Comparison of ENCODE assay signal across 17 mouse cellular contexts in genomic region chr11:118321971-118322370, GRCm38 (mm10). TPM values are rescaled to one million over a fixed set of nuclear protein-coding genes. Genes with fewer than 3 reads are reported as not detected.
A peak's percentile ranks its signal among the peaks of the same experiment; 100 is the strongest.
DNase-seq lines count a peak whose midpoint lies in the region; ATAC-seq lines count a peak whose summit lies in the region.
"Had no signal": no experiment of that assay in that cellular context is flagged by ENCODE, and none has a peak within 500 bp of the region (broad histone marks: within the 10 kb centered on the region; RNA-seq: fewer than 3 reads in every experiment).

No protein-coding gene starts in this region.

- WGBS in midbrain, embryonic 16.5 days: 82% methylated on average over 4 of the region's 4 CpGs

- peak overlapping the region; percentile 47 for H3K27ac ChIP-seq in midbrain, embryonic 16.5 days (ENCODE audit: low read length)
- H3K27ac ChIP-seq: midbrain, embryonic 12.5 days had no signal

- ATAC-seq in midbrain, embryonic 16.5 days: no peak
- ATAC-seq: intestine, postnatal 0 days had no signal

- DNase-seq in kidney, adult 11 months: peak; percentile 31
- DNase-seq in kidney, adult 18-20 months: no peak
- peak; percentile 78 for DNase-seq in fibroblast of lung, adult 2 months (ENCODE audit: low read depth)
- peak; percentile 11 to 13 for DNase-seq in kidney, postnatal 36 days
- DNase-seq in spleen, adult 12 weeks (ENCODE audit: low spot score): no peak
- DNase-seq in layer of hippocampus, adult 18-20 months (ENCODE audit: low spot score in 2 of 2): no peak
- DNase-seq: cerebellum, postnatal 14 days; gastrocnemius, postnatal 14 days; heart, postnatal 36 days had no signal

- H3K9me3 ChIP-seq in midbrain, embryonic 16.5 days (replicated peaks; ENCODE audit: control insufficient read depth, low read length, poor library complexity, severe bottlenecking): no peaks in the 10 kb centered on the region
- H3K9me3 ChIP-seq: midbrain, embryonic 12.5 days had no signal

- no peak overlapping the region for H3K9ac ChIP-seq in midbrain, embryonic 16.5 days (ENCODE audit: low read depth, low read length)
- H3K9ac ChIP-seq: midbrain, embryonic 12.5 days had no signal

- H3K36me3 ChIP-seq in midbrain, embryonic 16.5 days (ENCODE audit: control insufficient read depth, insufficient read depth, low read length): peaks cover 10% of the 10 kb centered on the region

- H3K4me2 ChIP-seq in midbrain, embryonic 16.5 days (ENCODE audit: low read length): no peak overlapping the region
- H3K4me2 ChIP-seq: heart, embryonic 11.5 days; midbrain, embryonic 12.5 days had no signal

- peaks cover 25% of the 10 kb centered on the region for H3K4me1 ChIP-seq in midbrain, embryonic 16.5 days (ENCODE audit: control insufficient read depth, insufficient read depth, low read length)

- no peak overlapping the region for H3K4me3 ChIP-seq in midbrain, embryonic 16.5 days (ENCODE audit: low read depth, low read length)
- H3K4me3 ChIP-seq: erythroblast, embryonic 14.5 days; midbrain, embryonic 12.5 days had no signal

- H3K27me3 ChIP-seq in midbrain, embryonic 16.5 days (ENCODE audit: control insufficient read depth, insufficient read depth, low read depth, low read length): no peaks in the 10 kb centered on the region
- H3K27me3 ChIP-seq: midbrain, embryonic 12.5 days had no signal

RNA-seq across cellular contexts. Expression of gene Cep295nl, which starts 20.3 kb away (rescaled TPM):
- polyA plus RNA-seq in midbrain, embryonic 16.5 days (2015; fragmentation: Nextera tagmentation; extraction: Ambion mirVana): 0.10 and 0.15 TPM in 2 replicates
- 1 to 10 TPM in 1 of 2 experiments, under 1 TPM in 1; 0.61 to 1.2 TPM for total RNA-seq in layer of hippocampus, adult 18-20 months (2021)
- total RNA-seq: CH12.LX had no signal
- polyA plus RNA-seq: erythroblast, embryonic 14.5 days; liver, embryonic 16.5 days; stomach, embryonic 14.5 days had no signal

RNA-seq across cellular contexts. Expression of gene Usp36, which starts 31.9 kb away (rescaled TPM):
- 17.7 and 18.8 TPM in 2 replicates for polyA plus RNA-seq in midbrain, embryonic 16.5 days (2015; fragmentation: Nextera tagmentation; extraction: Ambion mirVana)
- total RNA-seq in layer of hippocampus, adult 18-20 months (2021): 10 to 100 TPM; 25.7 to 28.3 TPM

RNA-seq across cellular contexts. Expression of gene Timp2, which starts 33.6 kb away (rescaled TPM):
- polyA plus RNA-seq in midbrain, embryonic 16.5 days (2015; fragmentation: Nextera tagmentation; extraction: Ambion mirVana): 83.6 and 98.8 TPM in 2 replicates
- total RNA-seq in layer of hippocampus, adult 18-20 months (2021): 100 to 1,000 TPM; 201 to 256 TPM

Comparison
In these comparisons a context has a peak if more than half of its experiments do, and no peak if none do; other contexts are left out.
1. DNase-seq: peak in kidney, adult 11 months (single experiment), fibroblast of lung, adult 2 months (single experiment) and kidney, postnatal 36 days (2 of 2); none in kidney, adult 18-20 months (single experiment), spleen, adult 12 weeks (single experiment) and layer of hippocampus, adult 18-20 months (0 of 2).